Mouse (Mus musculus) cerebellum, postnatal 25 days (tissue): ENCODE measurements around the gene Ins1.

Experiments
- DNase-seq, 2 experiments: peaks; one replicate each; pipeline ENCODE4 v3.0.0; 2021; ENCODE audit warnings: mixed read lengths in 2 of 2

Gene Ins1

GRCm38 (mm10) chr19:52263997-52264396, at the start of gene Ins1:
Gene Ins1, plus strand, starts transcription at chr19:52264297.
- DNase-seq = no peak
